Mouse (Mus musculus): ENCODE data around the gene Eci1. TPM values are rescaled to one million over a fixed set of nuclear protein-coding genes. Genes with fewer than 3 reads are reported as not detected.

The Eci1 gene
- polyA plus RNA-seq (2012; fragmentation: generic; extraction: Trizol), result 52.6 TPM

DNA sequence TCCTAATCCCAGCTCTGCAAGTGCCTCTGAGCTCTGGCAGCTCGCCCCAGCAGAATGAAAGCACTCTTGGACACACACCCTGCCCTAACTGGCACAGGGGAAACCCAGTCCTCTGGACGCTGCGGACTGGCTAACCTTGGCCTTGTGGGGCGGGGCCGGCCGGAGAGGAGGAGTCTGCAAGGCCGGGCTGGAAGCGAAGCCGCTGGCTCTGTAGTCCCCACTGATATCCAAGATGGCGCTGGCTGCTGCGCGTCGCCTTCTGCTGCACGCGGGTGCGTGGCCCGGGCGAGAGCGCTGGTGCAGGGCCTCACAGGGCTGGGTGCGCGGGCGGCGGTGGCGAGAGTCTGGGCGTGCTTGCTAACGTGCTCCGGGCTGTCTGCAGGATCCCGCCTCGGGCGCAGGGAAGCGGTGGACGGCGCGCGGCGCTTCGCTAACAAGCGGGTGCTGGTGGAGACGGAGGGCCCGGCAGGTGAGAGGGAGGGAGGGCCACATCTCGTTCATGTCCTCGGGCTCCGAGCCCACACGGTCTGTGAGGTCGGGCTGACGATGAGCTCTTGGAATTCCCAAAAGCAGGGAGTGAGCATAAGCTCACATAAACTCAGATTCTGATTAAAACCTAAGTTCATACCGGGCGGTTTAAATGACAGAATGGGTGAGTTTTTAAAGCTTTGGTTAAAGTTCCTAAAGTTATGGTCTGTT, at the start of gene Eci1:
Gene Eci1, plus strand, starts transcription at position 171 of the 699 bp plus-strand sequence.
- Histone ChIP-seq H3K79me2 (ENCODE audit: control insufficient read depth, insufficient read depth) (peaks cover 7% of the 10 kb centered on the region), H3K4me2 (ENCODE audit: low read depth) (peak within 1 kb of the TSS; percentile 73), H3K27me3 (ENCODE audit: control insufficient read depth, insufficient read depth, insufficient read length) (no peaks in the 10 kb centered on the region), H3K4me3 (peak within 1 kb of the TSS; percentile 46), H3ac (ENCODE audit: control insufficient read depth, insufficient read length) (peak within 1 kb of the TSS; percentile 19), H3K36me3 (ENCODE audit: control insufficient read depth, insufficient read depth) (peaks cover 20% of the 10 kb centered on the region)
- TF ChIP-seq MYOD1 (IDR thresholded peaks at IDR 0.05; ENCODE audit: control insufficient read depth in 1 of 3, insufficient read length in 2 of 3, low read depth in 2 of 3) (peak in 1 of 3 experiments; percentile 36), POLR2A (IDR thresholded peaks at IDR 0.05; ENCODE audit: insufficient read length, low read depth) (peak; percentile 100), CEBPB (IDR thresholded peaks at IDR 0.05; ENCODE audit: insufficient read depth, poor library complexity, severe bottlenecking) (no peak), MAX (IDR thresholded peaks at IDR 0.05; ENCODE audit: low read depth) (no peak), TCF3 (IDR thresholded peaks at IDR 0.05; ENCODE audit: insufficient read length, low read depth) (no peak), E2F4 (IDR thresholded peaks at IDR 0.05; ENCODE audit: insufficient read depth) (no peak), POLR2AphosphoS2 (IDR thresholded peaks at IDR 0.05; ENCODE audit: insufficient read length, low read depth) (peak; percentile 99), REST (IDR thresholded peaks at IDR 0.05; ENCODE audit: insufficient read depth, insufficient read length) (no peak), TCF12 (IDR thresholded peaks at IDR 0.05; ENCODE audit: insufficient read depth, poor library complexity, severe bottlenecking) (no peak), USF1 (IDR thresholded peaks at IDR 0.05; ENCODE audit: low read depth) (no peak), MYOG (IDR thresholded peaks at IDR 0.05; ENCODE audit: control insufficient read depth in 1 of 3, insufficient read depth in 1 of 3, insufficient read length in 2 of 3, low read depth in 2 of 3) (no peak), SRF (IDR thresholded peaks at IDR 0.05; ENCODE audit: control insufficient read depth, insufficient read length, low read depth) (no peak)

GRCm38 (mm10) chr17:24378496-24378895, 47.9 kb upstream of the Eci1 start:
- H3K4me3 ChIP-seq, result no peak overlapping the region
- H3K27me3 ChIP-seq (ENCODE audit: control insufficient read depth, insufficient read depth, insufficient read length), result peaks cover 29% of the 10 kb centered on the region
- H3K36me3 ChIP-seq (ENCODE audit: control insufficient read depth, insufficient read depth), result no peaks in the 10 kb centered on the region
- no peaks in the 10 kb centered on the region for H3K79me2 ChIP-seq (ENCODE audit: control insufficient read depth, insufficient read depth)
- no peak overlapping the region for H3ac ChIP-seq (ENCODE audit: control insufficient read depth, insufficient read length)
- no peak overlapping the region for H3K4me2 ChIP-seq (ENCODE audit: low read depth)
- TF ChIP-seq TCF12 (IDR thresholded peaks at IDR 0.05; ENCODE audit: insufficient read depth, poor library complexity, severe bottlenecking), result no peak
- no peak for TF ChIP-seq MYOD1 (IDR thresholded peaks at IDR 0.05; ENCODE audit: control insufficient read depth in 1 of 3, insufficient read length in 2 of 3, low read depth in 2 of 3)
- TF ChIP-seq TCF3 (IDR thresholded peaks at IDR 0.05; ENCODE audit: insufficient read length, low read depth), result no peak
- TF ChIP-seq USF1 (IDR thresholded peaks at IDR 0.05; ENCODE audit: low read depth), result no peak

- no peak overlapping the region for H3ac ChIP-seq (ENCODE audit: control insufficient read depth, insufficient read length)
- TF ChIP-seq MYOG (IDR thresholded peaks at IDR 0.05; ENCODE audit: control insufficient read depth in 1 of 3, insufficient read depth in 1 of 3, insufficient read length in 2 of 3, low read depth in 2 of 3) (no peak), E2F4 (IDR thresholded peaks at IDR 0.05; ENCODE audit: insufficient read depth) (no peak), POLR2A (IDR thresholded peaks at IDR 0.05; ENCODE audit: insufficient read length, low read depth) (no peak), MAX (IDR thresholded peaks at IDR 0.05; ENCODE audit: low read depth) (no peak), CEBPB (IDR thresholded peaks at IDR 0.05; ENCODE audit: insufficient read depth, poor library complexity, severe bottlenecking) (no peak), USF1 (IDR thresholded peaks at IDR 0.05; ENCODE audit: low read depth) (no peak), TCF12 (IDR thresholded peaks at IDR 0.05; ENCODE audit: insufficient read depth, poor library complexity, severe bottlenecking) (no peak), MYOD1 (IDR thresholded peaks at IDR 0.05; ENCODE audit: control insufficient read depth in 1 of 3, insufficient read length in 2 of 3, low read depth in 2 of 3) (no peak), REST (IDR thresholded peaks at IDR 0.05; ENCODE audit: insufficient read depth, insufficient read length) (no peak)
- no peaks in the 10 kb centered on the region for H3K36me3 ChIP-seq (ENCODE audit: control insufficient read depth, insufficient read depth)
- H3K4me3 ChIP-seq, result no peak overlapping the region
- no peak overlapping the region for H3K4me2 ChIP-seq (ENCODE audit: low read depth)
- H3K27me3 ChIP-seq (ENCODE audit: control insufficient read depth, insufficient read depth, insufficient read length), result peaks cover 50% of the 10 kb centered on the region
- no peaks in the 10 kb centered on the region for H3K79me2 ChIP-seq (ENCODE audit: control insufficient read depth, insufficient read depth)
Measured at GRCm38 (mm10) chr17:24383789-24384188, 42.7 kb upstream of the Eci1 start.

DNA sequence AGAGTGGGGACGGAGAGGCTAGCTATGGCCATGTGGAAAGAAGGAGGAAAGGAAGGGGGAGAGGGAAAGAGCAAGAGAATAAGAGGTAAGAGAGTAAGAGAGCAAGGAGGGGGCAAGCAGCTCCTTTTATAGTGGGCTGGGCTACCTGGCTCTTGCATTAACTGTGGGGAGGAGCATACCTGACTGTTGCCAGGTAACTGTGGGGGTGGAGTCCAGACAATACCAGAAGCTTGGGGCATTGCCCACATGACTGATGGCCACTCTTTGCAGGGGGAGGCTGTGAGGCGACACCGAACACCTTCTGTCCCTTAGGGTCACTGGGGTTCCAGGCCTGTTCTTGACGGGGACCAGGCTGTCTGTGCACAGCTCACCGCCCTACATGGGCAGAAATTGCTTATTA, 37.7 kb upstream of the Eci1 start:
- Histone ChIP-seq H3K27me3 (ENCODE audit: control insufficient read depth, insufficient read depth, insufficient read length) (peaks cover 45% of the 10 kb centered on the region), H3K36me3 (ENCODE audit: control insufficient read depth, insufficient read depth) (no peaks in the 10 kb centered on the region), H3K4me2 (ENCODE audit: low read depth) (no peak overlapping the region), H3ac (ENCODE audit: control insufficient read depth, insufficient read length) (no peak overlapping the region), H3K79me2 (ENCODE audit: control insufficient read depth, insufficient read depth) (no peaks in the 10 kb centered on the region), H3K4me3 (no peak overlapping the region)
- TF ChIP-seq MYOG (IDR thresholded peaks at IDR 0.05; ENCODE audit: control insufficient read depth in 1 of 3, insufficient read depth in 1 of 3, insufficient read length in 2 of 3, low read depth in 2 of 3) (no peak), CEBPB (IDR thresholded peaks at IDR 0.05; ENCODE audit: insufficient read depth, poor library complexity, severe bottlenecking) (no peak)

DNA sequence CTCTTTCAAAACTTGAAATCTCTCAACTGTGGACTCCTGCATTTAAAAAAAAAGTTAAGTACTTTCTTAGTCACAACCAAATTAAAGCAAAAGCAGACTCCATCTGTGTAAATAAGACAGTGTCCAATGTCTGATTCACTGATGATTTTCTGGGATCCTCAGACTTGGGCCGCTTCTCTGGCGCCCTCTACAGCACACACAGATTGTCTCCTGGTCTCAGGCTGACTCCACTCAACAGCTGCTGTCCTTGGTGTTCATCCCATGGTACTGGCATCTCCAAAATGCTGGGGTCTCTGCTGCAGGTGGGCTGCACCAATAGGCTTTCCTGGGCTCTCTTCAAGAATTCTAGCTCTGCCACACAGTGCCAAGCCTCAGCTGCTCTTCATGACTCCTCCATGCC, 36.6 kb upstream of the Eci1 start:
- Histone ChIP-seq H3K79me2 (ENCODE audit: control insufficient read depth, insufficient read depth) (no peaks in the 10 kb centered on the region), H3K4me3 (no peak overlapping the region), H3K36me3 (ENCODE audit: control insufficient read depth, insufficient read depth) (no peaks in the 10 kb centered on the region), H3ac (ENCODE audit: control insufficient read depth, insufficient read length) (no peak overlapping the region), H3K27me3 (ENCODE audit: control insufficient read depth, insufficient read depth, insufficient read length) (peaks cover 37% of the 10 kb centered on the region), H3K4me2 (ENCODE audit: low read depth) (no peak overlapping the region)
- TF ChIP-seq SRF (IDR thresholded peaks at IDR 0.05; ENCODE audit: control insufficient read depth, insufficient read length, low read depth) (no peak), REST (IDR thresholded peaks at IDR 0.05; ENCODE audit: insufficient read depth, insufficient read length) (peak; percentile 11), MYOG (IDR thresholded peaks at IDR 0.05; ENCODE audit: control insufficient read depth in 1 of 3, insufficient read depth in 1 of 3, insufficient read length in 2 of 3, low read depth in 2 of 3) (peak in 1 of 3 experiments; percentile 2)
